Mouse (Mus musculus): ENCODE data around the gene Chd3. TPM values are rescaled to one million over a fixed set of nuclear protein-coding genes. Genes with fewer than 3 reads are reported as not detected.

The Chd3 gene
- polyA plus RNA-seq, 1 experiment from 2014 or later, result 8.7 TPM

DNA sequence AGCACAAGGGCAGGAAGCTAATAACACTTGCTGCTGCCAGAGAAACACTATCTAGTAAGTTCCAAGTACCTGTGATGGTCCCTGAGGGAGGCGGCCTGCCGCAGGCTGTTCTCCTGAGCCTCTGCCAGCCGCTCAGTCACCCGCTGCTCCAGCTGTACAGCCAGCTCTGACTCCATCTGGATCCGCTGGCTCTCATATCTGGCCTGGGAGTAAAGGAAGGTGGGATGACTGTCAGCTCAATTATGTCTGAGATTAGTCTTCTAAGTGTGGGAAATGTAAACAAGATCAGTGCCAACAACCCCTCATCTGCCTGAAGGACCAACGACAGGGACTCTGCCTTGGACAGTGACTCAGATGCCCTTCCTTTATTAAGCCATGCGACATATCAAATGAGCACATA, 57.9 kb downstream of the Chd3 start:
- Histone ChIP-seq H3K9ac (replicated peaks) (no peak overlapping the region), H3K4me2 (ENCODE audit: low read depth, low read length) (no peak overlapping the region), H3K36me3 (replicated peaks; ENCODE audit: insufficient read depth, low read length) (peaks cover 25% of the 10 kb centered on the region), H3K27me3 (ENCODE audit: insufficient read depth, low read length) (no peaks in the 10 kb centered on the region), H3K27ac (ENCODE audit: low read depth) (no peak overlapping the region), H3K4me1 (ENCODE audit: insufficient read depth) (no peaks in the 10 kb centered on the region), H3K4me3 (ENCODE audit: low read depth, low read length) (no peak overlapping the region), H3K9me3 (ENCODE audit: low read length) (no peaks in the 10 kb centered on the region)
- TF ChIP-seq CTCF (IDR thresholded peaks at IDR 0.05; ENCODE audit: low read depth), result no peak
- TF ChIP-seq EP300 (IDR thresholded peaks at IDR 0.05; ENCODE audit: low read depth), result no peak
- ATAC-seq (no peak), DNase-seq (no peak)
- WGBS (ENCODE audit: insufficient replicate concordance), result 89% methylated on average over 7 of the region's 7 CpGs

DNA sequence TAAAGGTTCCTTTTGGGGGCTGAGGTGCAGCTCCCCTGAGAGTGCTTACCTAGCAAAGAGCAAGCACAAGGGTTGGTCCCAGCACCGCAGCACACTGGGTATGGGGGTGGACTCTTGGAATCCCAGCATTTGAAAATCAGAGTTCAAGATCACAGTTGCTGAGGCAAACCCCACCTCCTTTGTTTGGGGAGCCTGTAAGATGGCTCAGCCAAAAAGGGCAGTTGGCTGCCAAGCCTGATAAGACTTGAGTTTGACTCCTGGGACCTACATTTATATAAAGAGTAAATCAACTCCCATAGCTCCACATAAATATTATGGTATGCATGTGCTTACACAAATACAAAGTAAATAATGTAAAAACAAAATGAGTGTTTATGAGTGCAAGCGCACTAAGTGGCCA, 63.2 kb downstream of the Chd3 start:
- Histone ChIP-seq H3K36me3 (replicated peaks; ENCODE audit: insufficient read depth, low read length) (peaks cover 32% of the 10 kb centered on the region), H3K4me3 (ENCODE audit: low read depth, low read length) (no peak overlapping the region), H3K27me3 (ENCODE audit: insufficient read depth, low read length) (no peaks in the 10 kb centered on the region), H3K4me2 (ENCODE audit: low read depth, low read length) (no peak overlapping the region), H3K27ac (ENCODE audit: low read depth) (no peak overlapping the region), H3K9ac (replicated peaks) (no peak overlapping the region), H3K9me3 (ENCODE audit: low read length) (no peaks in the 10 kb centered on the region), H3K4me1 (ENCODE audit: insufficient read depth) (no peaks in the 10 kb centered on the region)
- TF ChIP-seq EP300 (IDR thresholded peaks at IDR 0.05; ENCODE audit: low read depth) (no peak), CTCF (IDR thresholded peaks at IDR 0.05; ENCODE audit: low read depth) (no peak)
- 79% methylated on average over 2 of the region's 2 CpGs for WGBS (ENCODE audit: insufficient replicate concordance)
- DNase-seq (no peak), ATAC-seq (no peak)

DNA sequence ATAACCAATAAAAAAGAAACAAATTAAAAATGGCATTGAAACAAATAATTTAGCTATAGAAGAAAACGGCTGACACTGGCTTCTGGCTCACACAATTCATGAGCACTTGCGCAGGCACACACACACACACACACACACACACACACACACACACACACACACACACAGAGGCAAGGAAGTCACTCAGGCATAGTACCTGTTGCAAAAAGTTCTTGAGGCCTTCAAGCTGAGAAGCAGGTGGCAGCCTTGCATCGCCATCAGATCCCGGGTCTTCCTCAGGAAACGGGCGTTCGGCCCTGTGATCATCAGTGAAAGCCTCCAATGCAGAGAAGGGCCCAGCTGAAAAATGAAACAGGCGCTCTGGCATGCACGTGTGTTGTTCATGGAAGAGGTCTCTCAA, 63.9 kb downstream of the Chd3 start:
- Histone ChIP-seq H3K4me2 (ENCODE audit: low read depth, low read length) (no peak overlapping the region), H3K4me3 (ENCODE audit: low read depth, low read length) (no peak overlapping the region), H3K9ac (replicated peaks) (no peak overlapping the region), H3K36me3 (replicated peaks; ENCODE audit: insufficient read depth, low read length) (peaks cover 30% of the 10 kb centered on the region), H3K4me1 (ENCODE audit: insufficient read depth) (no peaks in the 10 kb centered on the region), H3K27me3 (ENCODE audit: insufficient read depth, low read length) (no peaks in the 10 kb centered on the region), H3K9me3 (ENCODE audit: low read length) (no peaks in the 10 kb centered on the region), H3K27ac (ENCODE audit: low read depth) (no peak overlapping the region)
- DNase-seq, result no peak
- WGBS (ENCODE audit: insufficient replicate concordance), result 86% methylated on average over 9 of the region's 9 CpGs
- TF ChIP-seq EP300 (IDR thresholded peaks at IDR 0.05; ENCODE audit: low read depth) (no peak), CTCF (IDR thresholded peaks at IDR 0.05; ENCODE audit: low read depth) (no peak)
- ATAC-seq, result no peak

DNA sequence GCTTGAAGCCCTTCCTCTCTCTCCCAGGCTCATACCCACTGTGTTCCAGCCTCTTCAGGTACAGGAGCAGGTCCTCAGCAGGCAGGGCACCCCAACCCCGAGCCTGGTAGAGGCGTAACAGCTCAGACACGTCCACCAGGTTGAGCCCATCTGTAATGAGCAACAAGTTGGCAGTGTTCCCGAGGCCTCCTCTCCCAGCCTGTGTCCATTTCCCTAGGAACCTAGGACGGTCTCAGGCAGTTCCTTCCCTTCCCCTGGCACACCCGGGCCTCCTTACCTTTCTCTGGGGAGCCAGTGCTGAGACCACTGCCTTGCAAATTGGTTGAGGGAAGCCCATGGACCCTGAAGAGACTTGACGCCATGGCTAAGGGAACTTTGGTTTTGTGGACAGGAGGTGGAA, 66.4 kb downstream of the Chd3 start:
- Histone ChIP-seq H3K36me3 (replicated peaks; ENCODE audit: insufficient read depth, low read length) (peaks cover 21% of the 10 kb centered on the region; the same call in 1 of the 2 replicates), H3K27me3 (ENCODE audit: insufficient read depth, low read length) (no peaks in the 10 kb centered on the region), H3K9ac (replicated peaks) (no peak overlapping the region), H3K4me1 (ENCODE audit: insufficient read depth) (no peaks in the 10 kb centered on the region), H3K27ac (ENCODE audit: low read depth) (no peak overlapping the region), H3K9me3 (ENCODE audit: low read length) (no peaks in the 10 kb centered on the region), H3K4me2 (ENCODE audit: low read depth, low read length) (no peak overlapping the region), H3K4me3 (ENCODE audit: low read depth, low read length) (no peak overlapping the region)
- TF ChIP-seq CTCF (IDR thresholded peaks at IDR 0.05; ENCODE audit: low read depth) (no peak), EP300 (IDR thresholded peaks at IDR 0.05; ENCODE audit: low read depth) (no peak)
- ATAC-seq (no peak), DNase-seq (no peak)
- 79% methylated on average over 7 of the region's 7 CpGs for WGBS (ENCODE audit: insufficient replicate concordance)

DNA sequence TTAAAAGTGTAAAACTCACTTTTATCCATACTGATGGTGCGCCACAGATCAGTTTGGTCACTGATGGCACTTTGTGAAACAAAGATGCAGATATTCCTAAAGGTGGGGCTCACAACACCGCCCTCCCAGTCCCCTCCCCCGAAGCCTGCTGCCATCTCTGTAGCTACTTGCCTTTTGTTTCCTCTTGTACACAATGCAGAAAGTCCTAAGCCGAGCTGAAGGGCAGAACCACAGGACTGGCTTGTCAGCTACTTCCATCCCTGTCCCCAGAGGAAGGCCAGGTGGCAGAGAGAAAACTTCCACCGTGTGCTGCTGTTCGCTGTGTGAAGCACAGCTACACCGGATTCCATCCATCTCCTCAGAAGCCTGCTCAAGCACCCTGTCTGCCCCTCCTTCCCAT, 71.0 kb downstream of the Chd3 start:
- no peak for ATAC-seq
- 84% methylated on average over 7 of the region's 7 CpGs for WGBS (ENCODE audit: insufficient replicate concordance)
- TF ChIP-seq EP300 (IDR thresholded peaks at IDR 0.05; ENCODE audit: low read depth) (no peak), CTCF (IDR thresholded peaks at IDR 0.05; ENCODE audit: low read depth) (no peak)
- no peaks in the 10 kb centered on the region for H3K4me1 ChIP-seq (ENCODE audit: insufficient read depth)
- no peak overlapping the region for H3K9ac ChIP-seq (replicated peaks)
- no peaks in the 10 kb centered on the region for H3K27me3 ChIP-seq (ENCODE audit: insufficient read depth, low read length)
- H3K4me2 ChIP-seq (ENCODE audit: low read depth, low read length), result no peak overlapping the region
- H3K9me3 ChIP-seq (ENCODE audit: low read length), result no peaks in the 10 kb centered on the region
- H3K4me3 ChIP-seq (ENCODE audit: low read depth, low read length), result no peak overlapping the region
- no peak overlapping the region for H3K27ac ChIP-seq (ENCODE audit: low read depth)
- DNase-seq, result no peak
- peaks cover 11% of the 10 kb centered on the region; the same call in 1 of the 2 replicates for H3K36me3 ChIP-seq (replicated peaks; ENCODE audit: insufficient read depth, low read length)

DNA sequence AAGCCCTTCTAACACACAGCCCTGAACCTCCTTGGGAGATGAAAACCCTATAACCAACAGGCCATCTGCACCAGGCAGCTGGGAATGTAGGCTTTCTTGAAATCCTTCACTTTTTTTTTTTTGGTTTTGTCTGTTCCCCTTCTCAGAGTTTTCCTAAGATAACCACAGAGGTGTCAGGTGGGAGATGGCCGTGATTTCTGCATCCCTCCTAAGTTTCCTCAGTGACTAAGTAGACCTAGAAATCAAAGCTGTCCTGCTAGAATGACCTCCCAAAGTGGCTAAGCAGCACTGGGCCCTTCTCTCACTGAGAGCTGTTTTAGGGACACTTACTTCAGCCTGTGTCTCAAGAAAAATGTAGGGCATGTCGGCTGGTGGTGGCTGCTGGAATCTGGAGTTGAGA, 71.4 kb downstream of the Chd3 start:
- no peak for DNase-seq
- H3K27me3 ChIP-seq (ENCODE audit: insufficient read depth, low read length), result no peaks in the 10 kb centered on the region
- ATAC-seq, result no peak
- WGBS (ENCODE audit: insufficient replicate concordance), result 76% methylated on average over 2 of the region's 2 CpGs
- H3K36me3 ChIP-seq (replicated peaks; ENCODE audit: insufficient read depth, low read length), result peaks cover 6% of the 10 kb centered on the region; the same call in 1 of the 2 replicates
- H3K27ac ChIP-seq (ENCODE audit: low read depth), result no peak overlapping the region
- TF ChIP-seq CTCF (IDR thresholded peaks at IDR 0.05; ENCODE audit: low read depth) (no peak), EP300 (IDR thresholded peaks at IDR 0.05; ENCODE audit: low read depth) (no peak)
- H3K4me1 ChIP-seq (ENCODE audit: insufficient read depth), result no peaks in the 10 kb centered on the region
- no peaks in the 10 kb centered on the region for H3K9me3 ChIP-seq (ENCODE audit: low read length)
- H3K4me3 ChIP-seq (ENCODE audit: low read depth, low read length), result no peak overlapping the region
- H3K4me2 ChIP-seq (ENCODE audit: low read depth, low read length), result no peak overlapping the region
- no peak overlapping the region for H3K9ac ChIP-seq (replicated peaks)

DNA sequence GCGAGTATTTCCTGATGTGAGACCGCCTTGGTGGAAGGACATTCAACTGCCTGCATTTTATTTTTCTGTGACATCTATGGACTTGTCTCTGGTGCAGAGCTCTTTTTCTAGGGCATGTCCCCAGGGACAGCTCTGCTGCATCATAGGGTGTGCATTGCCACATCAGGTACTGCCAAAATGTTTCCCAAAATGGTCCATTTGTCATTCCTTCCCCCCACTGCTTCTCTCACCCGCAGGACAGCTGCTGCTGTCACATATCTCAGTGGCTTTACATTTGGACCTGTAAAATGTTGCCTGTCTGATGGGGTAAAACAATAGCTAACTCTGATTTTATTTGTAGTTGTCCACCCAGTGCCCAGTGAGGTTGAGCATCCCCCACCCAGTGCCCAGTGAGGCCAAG, 73.9 kb downstream of the Chd3 start:
- H3K27ac ChIP-seq (ENCODE audit: low read depth), result no peak overlapping the region
- 0 out of 2 replicates have a peak, but pooled peaks cover 4% of the 10 kb centered on the region for H3K36me3 ChIP-seq (replicated peaks; ENCODE audit: insufficient read depth, low read length)
- H3K9me3 ChIP-seq (ENCODE audit: low read length), result no peaks in the 10 kb centered on the region
- no peaks in the 10 kb centered on the region for H3K27me3 ChIP-seq (ENCODE audit: insufficient read depth, low read length)
- no peak overlapping the region for H3K4me3 ChIP-seq (ENCODE audit: low read depth, low read length)
- DNase-seq (no peak), ATAC-seq (no peak)
- no peak overlapping the region for H3K9ac ChIP-seq (replicated peaks)
- WGBS (ENCODE audit: insufficient replicate concordance), result 71% methylated on average over 3 of the region's 3 CpGs
- no peaks in the 10 kb centered on the region for H3K4me1 ChIP-seq (ENCODE audit: insufficient read depth)
- H3K4me2 ChIP-seq (ENCODE audit: low read depth, low read length), result no peak overlapping the region
- no peak for TF ChIP-seq EP300 (IDR thresholded peaks at IDR 0.05; ENCODE audit: low read depth)
- TF ChIP-seq CTCF (IDR thresholded peaks at IDR 0.05; ENCODE audit: low read depth), result no peak

Other genes starting within 250 kb of the Chd3 start
- 0.07 and 0.15 TPM in 2 replicates for gene Hes7, start 249.0 kb downstream of the Chd3 start, polyA plus RNA-seq (2015; fragmentation: Nextera tagmentation; extraction: Ambion mirVana)
- gene 9130213A22Rik, start 246.8 kb downstream of the Chd3 start, polyA plus RNA-seq (2015; fragmentation: Nextera tagmentation; extraction: Ambion mirVana), result 0.06 and 0.07 TPM in 2 replicates
- gene Aloxe3, start 243.5 kb downstream of the Chd3 start, polyA plus RNA-seq (2015; fragmentation: Nextera tagmentation; extraction: Ambion mirVana), result 0.14 and 0.18 TPM in 2 replicates
- gene Alox12b, start 212.4 kb downstream of the Chd3 start, polyA plus RNA-seq (2015; fragmentation: Nextera tagmentation; extraction: Ambion mirVana), result not detected in 2 replicates
- 0.04 TPM in 1 of 2 replicates, not detected in the other for gene Alox8, start 171.6 kb downstream of the Chd3 start, polyA plus RNA-seq (2015; fragmentation: Nextera tagmentation; extraction: Ambion mirVana)
- not detected in 2 replicates for gene Gucy2e, start 132.4 kb downstream of the Chd3 start, polyA plus RNA-seq (2015; fragmentation: Nextera tagmentation; extraction: Ambion mirVana)
- 4.1 and 5.6 TPM in 2 replicates for gene Cntrob, start 45.6 kb downstream of the Chd3 start, polyA plus RNA-seq (2015; fragmentation: Nextera tagmentation; extraction: Ambion mirVana)
- gene Trappc1, start 45.4 kb downstream of the Chd3 start, polyA plus RNA-seq (2015; fragmentation: Nextera tagmentation; extraction: Ambion mirVana), result 71.5 and 72.0 TPM in 2 replicates
- gene Kcnab3, start 43.1 kb downstream of the Chd3 start, polyA plus RNA-seq (2015; fragmentation: Nextera tagmentation; extraction: Ambion mirVana), result 0.20 TPM in 2 replicates
- gene Rnf227, start 28.9 kb downstream of the Chd3 start, polyA plus RNA-seq (2015; fragmentation: Nextera tagmentation; extraction: Ambion mirVana), result 0.87 and 1.3 TPM in 2 replicates
- gene Naa38, start 26.1 kb upstream of the Chd3 start, polyA plus RNA-seq (2015; fragmentation: Nextera tagmentation; extraction: Ambion mirVana), result 83.7 and 83.9 TPM in 2 replicates
- 4.7 and 5.4 TPM in 2 replicates for gene Cyb5d1, start 26.2 kb upstream of the Chd3 start, polyA plus RNA-seq (2015; fragmentation: Nextera tagmentation; extraction: Ambion mirVana)
- 12.3 and 14.0 TPM in 2 replicates for gene Tmem88, start 28.8 kb upstream of the Chd3 start, polyA plus RNA-seq (2015; fragmentation: Nextera tagmentation; extraction: Ambion mirVana)
- gene Kdm6b, start 44.3 kb upstream of the Chd3 start, polyA plus RNA-seq (2015; fragmentation: Nextera tagmentation; extraction: Ambion mirVana), result 7.4 and 8.2 TPM in 2 replicates
- 0.04 and 0.05 TPM in 2 replicates for gene Dnah2, start 179.7 kb upstream of the Chd3 start, polyA plus RNA-seq (2015; fragmentation: Nextera tagmentation; extraction: Ambion mirVana)
- gene Efnb3, start 190.8 kb upstream of the Chd3 start, polyA plus RNA-seq (2015; fragmentation: Nextera tagmentation; extraction: Ambion mirVana), result 0.19 and 0.20 TPM in 2 replicates
- gene Wrap53, start 210.8 kb upstream of the Chd3 start, polyA plus RNA-seq (2015; fragmentation: Nextera tagmentation; extraction: Ambion mirVana), result 8.1 and 10.0 TPM in 2 replicates
- gene Trp53, start 211.0 kb upstream of the Chd3 start, polyA plus RNA-seq (2015; fragmentation: Nextera tagmentation; extraction: Ambion mirVana), result 32.6 and 33.5 TPM in 2 replicates
- 4.0 and 5.3 TPM in 2 replicates for gene Atp1b2, start 236.5 kb upstream of the Chd3 start, polyA plus RNA-seq (2015; fragmentation: Nextera tagmentation; extraction: Ambion mirVana)
- gene Shbg, start 248.5 kb upstream of the Chd3 start, polyA plus RNA-seq (2015; fragmentation: Nextera tagmentation; extraction: Ambion mirVana), result 4.3 and 4.7 TPM in 2 replicates